Mouse (Mus musculus) cerebellum, adult 2 months (tissue): Measurements from ENCODE around the gene Chp2.
"Not testable (repeated sequence)": the region's sequence is repeated elsewhere in the genome, so short reads cannot be mapped to it uniquely, and the experiment has no call there.

Experiments
- CTCF ChIP-seq: fragments of 200-500 bp; IDR thresholded peaks from 2 replicates; pipeline ENCODE4 v1.5.1; 2011; ENCODE audit warnings: low read depth, mild to moderate bottlenecking, control low read depth, low read length, moderate library complexity, borderline replicate concordance; ENCODE audit not compliant: insufficient read depth
- POLR2A ChIP-seq: fragments of 200-500 bp; IDR thresholded peaks from 2 replicates; pipeline ENCODE4 v1.6.1; 2011; ENCODE audit warnings: low read length, control low read depth, borderline replicate concordance; ENCODE audit not compliant: insufficient read depth

GRCm38 (mm10) chr7:122242744-122243143 lies 23.4 kb downstream of the Chp2 start:
- TF ChIP-seq CTCF, POLR2A: not testable (repeated sequence)
